Mouse (Mus musculus) liver, postnatal 0 days (tissue): ENCODE measurements at regions not wholly inside any gene's neighbourhood (a gene's known extent, or its start where the extent isn't known, plus 50 kb on each side); places are given as distances from the start of the nearest gene placed in this dataset.
"Not testable (repeated sequence)": the region's sequence is repeated elsewhere in the genome, so short reads cannot be mapped to it uniquely, and the experiment has no call there.

ENCODE experiments used
- ATAC-seq: fragments of 200-750 bp; cut with Nextera tagmentation; 2 replicates; pipeline ENCODE4 v1.8.0; 2017; ENCODE audit warnings: mild to moderate bottlenecking, moderate library complexity
- DNase-seq: peaks from one replicate; pipeline ENCODE4 v3.0.0-alpha.2; 2016
- H3K27ac ChIP-seq: fragments of 300-500 bp; sonication (generic); 2 replicates; pipeline ENCODE4 v1.5.1; 2014; ENCODE audit warnings: antibody characterized with exemption, moderate library complexity, mild to moderate bottlenecking, low read depth
- H3K27me3 ChIP-seq: fragments of 300-500 bp; sonication (generic); 2 replicates; pipeline ENCODE4 v1.6.1; 2014; ENCODE audit warnings: low read length, control low read depth, mixed read lengths; ENCODE audit not compliant: insufficient read depth
- H3K36me3 ChIP-seq: fragments of 300-500 bp; sonication (generic); replicated peaks from 2 replicates; pipeline ENCODE4 v1.6.1; 2014; ENCODE audit warnings: mild to moderate bottlenecking, control low read depth, low read length, moderate library complexity, mixed read lengths; ENCODE audit not compliant: insufficient read depth
- H3K4me1 ChIP-seq: fragments of 300-500 bp; sonication (generic); 2 replicates; pipeline ENCODE4 v1.6.1; 2014; ENCODE audit warnings: antibody characterized with exemption, mild to moderate bottlenecking, control low read depth; ENCODE audit not compliant: insufficient read depth
- H3K4me2 ChIP-seq: fragments of 300-500 bp; sonication (generic); 2 replicates; pipeline ENCODE4 v1.6.1; 2014; ENCODE audit warnings: low read depth, mild to moderate bottlenecking, low read length, moderate library complexity, mixed read lengths
- H3K4me3 ChIP-seq: fragments of 300-500 bp; sonication (generic); 2 replicates; pipeline ENCODE4 v1.5.1; 2014; ENCODE audit warnings: low read depth, low read length
- H3K9ac ChIP-seq: fragments of 300-500 bp; sonication (generic); replicated peaks from 2 replicates; pipeline ENCODE4 v1.6.1; 2014; ENCODE audit warnings: mild to moderate bottlenecking, moderate library complexity
- H3K9me3 ChIP-seq: fragments of 300-500 bp; sonication (generic); 2 replicates; pipeline ENCODE4 v1.6.1; 2016; ENCODE audit warnings: mild to moderate bottlenecking, control low read depth, low read length, mixed read lengths
- CTCF ChIP-seq: sonication (generic); IDR thresholded peaks from 2 replicates; pipeline ENCODE4 v1.5.1; 2016; ENCODE audit warnings: antibody characterized with exemption, low read depth
- EP300 ChIP-seq: IDR thresholded peaks from 2 replicates; pipeline ENCODE4 v1.6.1; 2016; ENCODE audit warnings: antibody characterized with exemption, low read depth, mild to moderate bottlenecking
- WGBS: fragments of 180-500 bp; shearing (Covaris S2); extraction: QIAGEN DNeasy Blood & Tissue Kit; methylation state at CpG from one replicate; pipeline ENCODE4 v1.1.7; 2014; ENCODE audit not compliant: insufficient replicate concordance; 5-methylcytosine and 5-hydroxymethylcytosine counted together

- TF ChIP-seq CTCF = no peak
- TF ChIP-seq EP300 = no peak
- DNase-seq (no peak), ATAC-seq (no peak)
- H3K4me1 ChIP-seq = no peaks in the 10 kb centered on the region
- no peaks in the 10 kb centered on the region for H3K36me3 ChIP-seq
- no peak overlapping the region for H3K27ac ChIP-seq
- H3K4me2 ChIP-seq = no peak overlapping the region
- WGBS = 45% methylated on average over 1 of the region's 1 CpGs
- no peaks in the 10 kb centered on the region for H3K27me3 ChIP-seq
- no peaks in the 10 kb centered on the region for H3K9me3 ChIP-seq
- no peak overlapping the region for H3K4me3 ChIP-seq
- no peak overlapping the region for H3K9ac ChIP-seq
Observed at GRCm38 (mm10) chr7:73827549-73827948, 87.4 kb downstream of the Fam174b start.

DNA sequence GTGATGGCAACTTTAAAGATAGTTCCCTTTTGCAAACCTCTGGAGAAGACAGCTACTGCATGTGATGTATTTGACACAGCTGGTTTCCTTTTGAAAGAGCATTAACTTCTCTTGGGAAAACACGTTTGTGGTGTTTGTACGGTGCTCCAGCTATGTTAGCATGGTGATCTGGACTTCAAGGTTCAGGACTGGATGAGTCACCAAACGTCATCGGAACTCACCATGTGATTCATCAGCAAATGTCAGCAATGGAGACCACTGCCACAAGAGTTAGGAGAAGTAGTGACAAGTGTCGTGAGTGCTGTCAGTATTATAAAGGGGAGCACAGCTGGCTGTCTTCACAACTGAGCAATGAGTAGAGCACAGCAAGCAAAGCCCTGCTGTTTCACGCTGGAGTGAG, 90.5 kb downstream of the Fam174b start:
- DNase-seq (no peak), ATAC-seq (no peak)
- no peaks in the 10 kb centered on the region for H3K9me3 ChIP-seq
- H3K9ac ChIP-seq = no peak overlapping the region
- H3K36me3 ChIP-seq = no peaks in the 10 kb centered on the region
- H3K27me3 ChIP-seq = no peaks in the 10 kb centered on the region
- no peak overlapping the region for H3K4me2 ChIP-seq
- no peak for TF ChIP-seq CTCF
- no peak for TF ChIP-seq EP300
- no peaks in the 10 kb centered on the region for H3K4me1 ChIP-seq
- no peak overlapping the region for H3K27ac ChIP-seq
- 69% methylated on average over 6 of the region's 6 CpGs for WGBS
- H3K4me3 ChIP-seq = no peak overlapping the region

DNA sequence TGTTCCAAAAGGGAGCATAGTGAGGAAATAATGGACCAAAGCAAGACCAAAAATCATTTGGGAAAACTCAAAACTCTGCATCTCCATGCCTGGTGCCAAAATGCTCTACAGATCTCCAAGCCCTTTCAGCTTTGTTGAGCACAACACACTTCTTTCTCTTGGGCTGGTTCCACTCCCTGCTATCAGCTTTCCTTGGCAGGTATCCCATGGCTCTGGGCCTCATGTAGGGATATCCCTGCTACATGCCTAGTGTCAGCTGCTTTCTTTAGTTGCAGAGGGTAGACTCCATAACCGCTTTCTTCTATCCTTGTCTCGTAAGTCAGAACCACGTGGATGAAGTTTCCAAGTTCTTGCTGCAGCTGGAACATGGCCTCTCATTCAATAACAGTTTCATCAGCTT, 100.3 kb downstream of the Fam174b start:
- Histone ChIP-seq H3K27ac (no peak overlapping the region), H3K9ac (no peak overlapping the region), H3K4me2 (no peak overlapping the region), H3K4me1 (no peaks in the 10 kb centered on the region), H3K4me3 (no peak overlapping the region), H3K9me3 (no peaks in the 10 kb centered on the region), H3K36me3 (no peaks in the 10 kb centered on the region), H3K27me3 (no peaks in the 10 kb centered on the region)
- peak; percentile 1 for DNase-seq
- WGBS = 79% methylated on average over 3 of the region's 3 CpGs
- ATAC-seq = no peak
- TF ChIP-seq CTCF = no peak
- TF ChIP-seq EP300 = no peak

GRCm38 (mm10) chr7:73852184-73852583, 112.1 kb downstream of the Fam174b start:
- 63% methylated on average over 9 of the region's 9 CpGs for WGBS
- DNase-seq = no peak

DNA sequence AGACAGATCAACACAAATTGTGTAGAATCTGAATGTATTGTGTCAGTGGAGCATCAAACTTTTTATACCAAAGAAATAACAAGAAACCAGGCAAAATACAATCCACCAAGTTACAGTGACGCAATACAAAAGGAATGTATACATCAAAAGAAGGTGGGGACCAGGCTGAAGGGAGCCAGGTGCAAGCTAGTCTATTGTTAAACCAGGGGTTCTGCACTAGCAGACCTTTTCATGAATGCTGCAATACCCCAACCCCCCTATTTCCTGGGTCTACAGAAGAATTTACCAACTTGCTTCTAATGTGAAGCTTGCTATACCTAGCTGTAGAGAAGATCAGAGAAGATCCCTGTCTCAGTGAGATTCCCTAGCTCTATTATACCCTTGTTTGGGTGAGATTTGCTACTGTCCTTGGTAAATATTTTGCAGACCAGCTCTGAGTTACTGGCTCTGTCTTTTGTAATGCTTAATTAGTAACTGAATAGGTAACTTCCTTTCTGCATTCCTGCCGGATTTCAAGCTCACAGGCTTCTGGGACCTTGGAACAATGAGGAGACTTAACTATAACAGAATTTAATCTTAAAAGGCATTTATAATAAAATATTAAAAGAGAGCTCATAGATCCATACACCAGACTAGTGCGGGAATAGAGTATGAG, 113.3 kb downstream of the Fam174b start:
- not testable (repeated sequence) for H3K9me3 ChIP-seq, H3K36me3 ChIP-seq, H3K27ac ChIP-seq, H3K9ac ChIP-seq, DNase-seq, H3K4me1 ChIP-seq, H3K27me3 ChIP-seq, H3K4me3 ChIP-seq, ATAC-seq, H3K4me2 ChIP-seq
- 69% methylated on average over 3 of the region's 3 CpGs for WGBS

More at GRCm38 (mm10) chr7:73852184-73852583, 112.1 kb downstream of the Fam174b start:
- Histone ChIP-seq H3K4me3 (no peak overlapping the region), H3K27me3 (no peaks in the 10 kb centered on the region), H3K9ac (no peak overlapping the region), H3K36me3 (no peaks in the 10 kb centered on the region), H3K9me3 (no peaks in the 10 kb centered on the region), H3K27ac (no peak overlapping the region), H3K4me2 (no peak overlapping the region), H3K4me1 (no peaks in the 10 kb centered on the region)
- no peak for ATAC-seq
- TF ChIP-seq CTCF (no peak), EP300 (no peak)

- no peaks in the 10 kb centered on the region for H3K4me1 ChIP-seq
- TF ChIP-seq EP300 (no peak), CTCF (peak; percentile 69)
- no peak for ATAC-seq
- no peak overlapping the region for H3K4me2 ChIP-seq
- H3K4me3 ChIP-seq = no peak overlapping the region
- no peaks in the 10 kb centered on the region for H3K27me3 ChIP-seq
- no peak overlapping the region for H3K9ac ChIP-seq
- peak; percentile 21 for DNase-seq
- H3K9me3 ChIP-seq = no peaks in the 10 kb centered on the region
- H3K27ac ChIP-seq = no peak overlapping the region
- no peaks in the 10 kb centered on the region for H3K36me3 ChIP-seq
- WGBS = 44% methylated on average over 4 of the region's 4 CpGs
Observed at GRCm38 (mm10) chr7:73855489-73855888, 115.4 kb downstream of the Fam174b start.

GRCm38 (mm10) chr7:73856908-73857307, 116.8 kb downstream of the Fam174b start:
- ATAC-seq (no peak), DNase-seq (no peak)
- Histone ChIP-seq H3K4me3 (no peak overlapping the region), H3K4me2 (no peak overlapping the region), H3K9me3 (no peaks in the 10 kb centered on the region), H3K36me3 (no peaks in the 10 kb centered on the region), H3K27me3 (no peaks in the 10 kb centered on the region), H3K4me1 (no peaks in the 10 kb centered on the region), H3K9ac (no peak overlapping the region), H3K27ac (no peak overlapping the region)
- 68% methylated on average over 6 of the region's 6 CpGs for WGBS
- TF ChIP-seq EP300 (no peak), CTCF (no peak)
